Mouse (Mus musculus): ENCODE results near the gene Hoxd10. TPM values are rescaled to one million over a fixed set of nuclear protein-coding genes. Genes with fewer than 3 reads are reported as not detected.
A peak's percentile ranks its signal among the peaks of the same experiment; 100 is the strongest.

Hoxd10 gene
- total and polyA plus RNA-seq, 3 experiments: not detected

DNA sequence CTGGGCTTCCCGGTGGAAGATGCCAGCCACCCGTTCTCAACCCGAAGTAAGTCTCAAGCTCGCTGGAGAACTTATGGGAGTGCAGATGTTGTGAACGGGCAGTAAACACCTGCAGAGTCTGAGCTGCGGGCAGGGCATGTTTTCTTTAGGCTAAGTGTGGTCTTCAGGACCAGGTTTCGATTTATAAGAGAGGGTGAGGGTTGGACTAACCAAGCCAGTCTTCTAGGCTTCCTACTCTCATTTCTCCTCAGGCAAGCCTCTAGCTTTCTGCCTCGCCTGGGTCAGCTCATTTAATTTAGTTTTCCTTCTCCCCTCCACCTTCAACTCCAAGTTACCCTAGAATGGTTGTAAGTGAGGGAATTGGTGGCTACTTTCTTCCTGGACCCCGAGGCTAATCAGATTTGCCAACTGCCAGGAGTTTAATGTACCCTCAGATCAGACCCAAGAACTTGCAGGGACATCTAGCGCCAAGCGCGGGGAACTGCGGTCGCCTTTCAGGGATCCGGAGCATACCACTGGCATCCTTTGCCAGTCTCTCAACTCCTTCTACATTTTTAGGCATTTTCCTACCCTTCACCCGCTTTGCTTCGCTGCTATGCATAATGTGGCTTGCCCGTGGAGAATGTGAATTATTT, 28.3 kb upstream of the Hoxd10 start:
- no peaks in the 10 kb centered on the region for H3K79me2 ChIP-seq (replicated peaks; ENCODE audit: control insufficient read depth, extremely low read depth, insufficient read depth, poor library complexity, severe bottlenecking)
- peaks cover 0 to 5% of the 10 kb centered on the region in 2 experiments; a peak in 2 of 4 replicates for H3K4me1 ChIP-seq (ENCODE audit: control insufficient read depth in 1 of 2, insufficient read depth in 2 of 2)
- H3K4me2 ChIP-seq (ENCODE audit: insufficient read depth, low read depth, poor library complexity, severe bottlenecking): peak overlapping the region; percentile 90
- no peak overlapping the region for H3K27ac ChIP-seq (ENCODE audit: insufficient read depth, low read depth)
- peak; percentile 52 for DNase-seq (ENCODE audit: extremely low read depth)
- dilution Hi-C loops (cut with MboI; ENCODE audit: extremely low pct_ligation_motif_present, extremely low pct_unique_long_range_greater_than_20kb, low sequenced_read_pairs): no loop called here
- peaks cover 22% of the 10 kb centered on the region for H3K9me3 ChIP-seq (replicated peaks; ENCODE audit: low read length)
- H3K27me3 ChIP-seq (replicated peaks): no peaks in the 10 kb centered on the region
- 0 out of 2 replicates have a peak overlapping the region, but pooled peaks have one; percentile 9 for H3K9ac ChIP-seq (ENCODE audit: insufficient read depth, low read depth)
- H3K4me3 ChIP-seq (replicated peaks in 1 of 3; ENCODE audit: low read depth in 2 of 3, low read length in 2 of 3, poor library complexity in 1 of 3): peak overlapping the region; percentile 23 to 33 (median 32)
- in situ Hi-C loops (cut with MboI; ENCODE audit: low pct_ligation_motif_present, low pct_unique_long_range_greater_than_20kb, low sequenced_read_pairs): loop anchor here (10.0 to 25.0 kb wide), 3 partner anchors 369 to 1076 kb away; partner anchors contain the start of gene Chrna1
- no peaks in the 10 kb centered on the region for H3K36me3 ChIP-seq (replicated peaks in 1 of 2; ENCODE audit: control insufficient read depth in 1 of 2, insufficient read depth in 1 of 2, low read length in 1 of 2)
- TF ChIP-seq POLR2AphosphoS2 (IDR thresholded peaks at IDR 0.05; ENCODE audit: low read depth, low read length): no peak
- TF ChIP-seq E2F4 (IDR thresholded peaks at IDR 0.05; ENCODE audit: insufficient replicate concordance, low read depth, low read length): no peak
- no peak for TF ChIP-seq ZMIZ1 (IDR thresholded peaks at IDR 0.05; ENCODE audit: low read depth, low read length)
- TF ChIP-seq KAT2A (IDR thresholded peaks at IDR 0.05; ENCODE audit: insufficient replicate concordance, low read length): no peak
- TF ChIP-seq ZKSCAN1 (IDR thresholded peaks at IDR 0.05; ENCODE audit: borderline replicate concordance, low read depth, low read length): no peak
- no peak for TF ChIP-seq TCF12 (IDR thresholded peaks at IDR 0.05; ENCODE audit: low read depth, low read length)
- TF ChIP-seq MYC (IDR thresholded peaks at IDR 0.05; ENCODE audit: low read depth, low read length): no peak
- no peak for TF ChIP-seq CHD2 (IDR thresholded peaks at IDR 0.05; ENCODE audit: low read length)
- TF ChIP-seq ELF1 (IDR thresholded peaks at IDR 0.05; ENCODE audit: low read depth, low read length): no peak
- TF ChIP-seq MXI1 (IDR thresholded peaks at IDR 0.05; ENCODE audit: low read depth, low read length): no peak
- TF ChIP-seq NRF1 (IDR thresholded peaks at IDR 0.05; ENCODE audit: low read depth, low read length): no peak
- no peak for TF ChIP-seq BHLHE40 (IDR thresholded peaks at IDR 0.05; ENCODE audit: low read depth, low read length)
- no peak for TF ChIP-seq ZNF384 (IDR thresholded peaks at IDR 0.05; ENCODE audit: low read depth, low read length)
- TF ChIP-seq CHD1 (IDR thresholded peaks at IDR 0.05; ENCODE audit: low read depth, low read length): no peak
- no peak for TF ChIP-seq PAX5 (IDR thresholded peaks at IDR 0.05; ENCODE audit: low read length)
- TF ChIP-seq JUND (conservative IDR thresholded peaks at IDR 0.05; ENCODE audit: low read depth, low read length): no peak
- TF ChIP-seq JUN (IDR thresholded peaks at IDR 0.05; ENCODE audit: insufficient read depth, low read depth, low read length): no peak
- TF ChIP-seq MAZ (IDR thresholded peaks at IDR 0.05; ENCODE audit: low read depth, low read length): no peak
- TF ChIP-seq RAD21 (IDR thresholded peaks at IDR 0.05; ENCODE audit: low read depth, low read length): peak; percentile 82
- no peak for TF ChIP-seq GABPA (IDR thresholded peaks at IDR 0.05; ENCODE audit: insufficient replicate concordance, low read depth, low read length)
- 0 out of 2 replicates have a peak, but pooled peaks have one; percentile 9 for TF ChIP-seq ZC3H11A (IDR thresholded peaks at IDR 0.05; ENCODE audit: low read depth, low read length)
- TF ChIP-seq NELFE (IDR thresholded peaks at IDR 0.05; ENCODE audit: low read depth, low read length): no peak; the same call in 1 of the 2 replicates
- TF ChIP-seq POLR2A (IDR thresholded peaks at IDR 0.05; ENCODE audit: low read depth, low read length): no peak
- TF ChIP-seq ETS1 (conservative IDR thresholded peaks at IDR 0.05; ENCODE audit: low read depth, low read length): no peak
- TF ChIP-seq UBTF (IDR thresholded peaks at IDR 0.05; ENCODE audit: low read depth, low read length): no peak
- TF ChIP-seq SMC3 (IDR thresholded peaks at IDR 0.05; ENCODE audit: low read depth, low read length): peak; percentile 72
- no peak for TF ChIP-seq HCFC1 (IDR thresholded peaks at IDR 0.05; ENCODE audit: low read depth, low read length)
- TF ChIP-seq USF1 (IDR thresholded peaks at IDR 0.05; ENCODE audit: low read depth, low read length): no peak
- no peak for TF ChIP-seq TBP (conservative IDR thresholded peaks at IDR 0.05; ENCODE audit: low read depth, low read length)
- TF ChIP-seq USF2 (conservative IDR thresholded peaks at IDR 0.05; ENCODE audit: low read depth, low read length): no peak
- TF ChIP-seq MAFK (IDR thresholded peaks at IDR 0.05; ENCODE audit: insufficient replicate concordance, low read length): no peak
- no peak for TF ChIP-seq EP300 (IDR thresholded peaks at IDR 0.05; ENCODE audit: low read length)
- TF ChIP-seq CTCF (conservative IDR thresholded peaks at IDR 0.05 in 1 of 2, IDR thresholded peaks at IDR 0.05 in 1 of 2; ENCODE audit: low read depth in 2 of 2, low read length in 2 of 2): peak; percentile 42 to 80
- no peak for TF ChIP-seq MAX (IDR thresholded peaks at IDR 0.05; ENCODE audit: low read length)
- no peak for TF ChIP-seq MEF2A (IDR thresholded peaks at IDR 0.05; ENCODE audit: borderline replicate concordance, low read depth, low read length)
- TF ChIP-seq SIN3A (IDR thresholded peaks at IDR 0.05; ENCODE audit: low read length): no peak
